In the genomic region with DNA sequence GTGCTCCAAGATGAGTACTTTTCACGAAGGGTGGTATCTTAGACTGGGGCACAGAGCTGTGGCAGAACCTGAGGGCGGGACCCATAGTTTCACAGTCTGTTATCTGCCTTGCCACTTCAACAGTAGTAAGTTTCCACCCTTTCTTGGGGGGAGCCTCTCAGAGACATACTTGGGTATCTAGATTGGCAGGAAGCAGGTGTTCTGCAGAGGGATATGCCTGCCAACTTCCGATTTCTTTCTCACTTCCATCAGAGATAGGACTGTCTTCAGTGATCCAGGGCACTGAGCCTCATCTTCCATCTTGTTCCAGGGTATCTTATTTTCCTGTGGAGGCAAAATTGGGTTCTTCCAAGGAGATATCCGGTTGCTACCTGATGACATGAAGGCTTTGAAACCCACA, we compare ENCODE assay signal across 19 mouse cellular contexts. TPM values are rescaled to one million over a fixed set of nuclear protein-coding genes. Genes with fewer than 3 reads are reported as not detected.
DNase-seq lines count a peak whose midpoint lies in the region; ATAC-seq and TF ChIP-seq lines count a peak whose summit lies in the region.
"Had no signal": no experiment of that assay in that cellular context is flagged by ENCODE, and none has a peak within 500 bp of the region (broad histone marks: within the 10 kb centered on the region; RNA-seq: fewer than 3 reads in every experiment).

No protein-coding gene starts in this region.

- H3K4me1 ChIP-seq in MEL (ENCODE audit: control insufficient read depth in 1 of 2, insufficient read depth in 2 of 2, low read length in 2 of 2): peaks cover 29 to 40% of the 10 kb centered on the region in 2 experiments
- H3K4me1 ChIP-seq in bone marrow, adult 2 months (ENCODE audit: control insufficient read depth, insufficient read depth, low read length): no peaks in the 10 kb centered on the region; the same call in 1 of the 2 replicates
- peaks cover 20% of the 10 kb centered on the region for H3K4me1 ChIP-seq in liver, embryonic 16.5 days (ENCODE audit: control insufficient read depth, low read depth, low read length)
- no peaks in the 10 kb centered on the region for H3K4me1 ChIP-seq in hindbrain, embryonic 13.5 days (replicated peaks)
- H3K4me1 ChIP-seq: embryonic facial prominence, embryonic 13.5 days; forebrain, embryonic 12.5 days; heart, embryonic 10.5 days; limb, embryonic 10.5 days; midbrain, embryonic 13.5 days had no signal

- H3K9ac ChIP-seq in MEL (ENCODE audit: control insufficient read depth, low read depth, low read length, poor library complexity, severe bottlenecking): peak overlapping the region; percentile 37
- H3K9ac ChIP-seq in liver, embryonic 16.5 days (ENCODE audit: low read depth, low read length): peak overlapping the region; percentile 58
- no peak overlapping the region for H3K9ac ChIP-seq in hindbrain, embryonic 13.5 days
- H3K9ac ChIP-seq: embryonic facial prominence, embryonic 13.5 days; forebrain, embryonic 12.5 days; midbrain, embryonic 13.5 days had no signal

- TF ChIP-seq EP300 in MEL (IDR thresholded peaks at IDR 0.05; ENCODE audit: low read depth in 1 of 2, low read length in 2 of 2): peak; percentile 98 to 99

- H3K36me3 ChIP-seq in MEL (ENCODE audit: control insufficient read depth in 1 of 2, insufficient read depth in 2 of 2, low read length in 2 of 2): peaks cover 55 to 68% of the 10 kb centered on the region in 2 experiments
- peaks cover 62% of the 10 kb centered on the region for H3K36me3 ChIP-seq in liver, embryonic 16.5 days (ENCODE audit: control insufficient read depth, insufficient read depth)
- peaks cover 13% of the 10 kb centered on the region for H3K36me3 ChIP-seq in hindbrain, embryonic 13.5 days

- peak overlapping the region; percentile 64 for H3K4me2 ChIP-seq in liver, embryonic 16.5 days (ENCODE audit: low read depth, low read length)
- H3K4me2 ChIP-seq in hindbrain, embryonic 13.5 days: no peak overlapping the region
- H3K4me2 ChIP-seq: embryonic facial prominence, embryonic 13.5 days; forebrain, embryonic 12.5 days; midbrain, embryonic 13.5 days had no signal

- no peaks in the 10 kb centered on the region for H3K79me2 ChIP-seq in MEL (ENCODE audit: control insufficient read depth, insufficient read depth, low read length, poor library complexity)

- H3K9me3 ChIP-seq in MEL (replicated peaks; ENCODE audit: insufficient read depth, low read length): no peaks in the 10 kb centered on the region
- H3K9me3 ChIP-seq in liver, embryonic 16.5 days (replicated peaks; ENCODE audit: control insufficient read depth, low read length): no peaks in the 10 kb centered on the region
- H3K9me3 ChIP-seq in hindbrain, embryonic 13.5 days: no peaks in the 10 kb centered on the region
- H3K9me3 ChIP-seq: embryonic facial prominence, embryonic 13.5 days; forebrain, embryonic 12.5 days; heart, embryonic 10.5 days; limb, embryonic 10.5 days; midbrain, embryonic 13.5 days had no signal

- TF ChIP-seq CTCF in MEL (IDR thresholded peaks at IDR 0.05 in 2 of 3, conservative IDR thresholded peaks at IDR 0.05 in 1 of 3; ENCODE audit: control insufficient read depth in 1 of 3, insufficient read depth in 1 of 3, low read depth in 2 of 3, low read length in 3 of 3, poor library complexity in 1 of 3, severe bottlenecking in 1 of 3): no peak
- TF ChIP-seq CTCF in bone marrow, adult 2 months (IDR thresholded peaks at IDR 0.05; ENCODE audit: control insufficient read depth, insufficient read depth, low read length): no peak

- no peaks in the 10 kb centered on the region for H3K27me3 ChIP-seq in MEL (ENCODE audit: control insufficient read depth in 1 of 2, insufficient read depth in 2 of 2, low read length in 2 of 2)
- no peaks in the 10 kb centered on the region for H3K27me3 ChIP-seq in liver, embryonic 16.5 days (ENCODE audit: control insufficient read depth, insufficient read depth, low read depth, low read length)
- no peaks in the 10 kb centered on the region for H3K27me3 ChIP-seq in hindbrain, embryonic 13.5 days
- H3K27me3 ChIP-seq: embryonic facial prominence, embryonic 13.5 days; forebrain, embryonic 12.5 days; midbrain, embryonic 13.5 days had no signal

- no peak for TF ChIP-seq RAD21 in MEL (IDR thresholded peaks at IDR 0.05; ENCODE audit: low read depth, low read length)

- peak; percentile 98 for ATAC-seq in erythroid progenitor cell, adult 5-6 weeks (replicated peaks; ENCODE audit: low FRiP score, poor library complexity, severe bottlenecking)
- ATAC-seq in liver, embryonic 16.5 days (ENCODE audit: low read depth): peak; percentile 98
- no peak for ATAC-seq in hindbrain, embryonic 13.5 days (ENCODE audit: low FRiP score)
- ATAC-seq: midbrain, embryonic 13.5 days had no signal

- H3K27ac ChIP-seq in MEL (ENCODE audit: control insufficient read depth, low read depth, low read length): peak overlapping the region; percentile 93
- H3K27ac ChIP-seq in bone marrow, adult 2 months (ENCODE audit: control insufficient read depth, insufficient read depth, low read depth, low read length, poor library complexity): peak overlapping the region; percentile 36; the same call in 1 of the 2 replicates
- peak overlapping the region; percentile 91 for H3K27ac ChIP-seq in liver, embryonic 16.5 days (ENCODE audit: low read length)
- no peak overlapping the region for H3K27ac ChIP-seq in hindbrain, embryonic 13.5 days
- H3K27ac ChIP-seq: embryonic facial prominence, embryonic 13.5 days; forebrain, embryonic 12.5 days; heart, embryonic 10.5 days; limb, embryonic 10.5 days; midbrain, embryonic 13.5 days had no signal

- TF ChIP-seq POLR2A in MEL (IDR thresholded peaks at IDR 0.05; ENCODE audit: control insufficient read depth in 1 of 2, insufficient read depth in 1 of 2, low read depth in 1 of 2, low read length in 2 of 2, poor library complexity in 1 of 2): peak in 1 of 2 experiments; percentile 56; a peak in 2 of 4 replicates
- TF ChIP-seq POLR2A in bone marrow, adult 2 months (IDR thresholded peaks at IDR 0.05; ENCODE audit: borderline replicate concordance, control insufficient read depth, low read depth, low read length): no peak

- H3K4me3 ChIP-seq in MEL (ENCODE audit: control insufficient read depth in 1 of 2, insufficient read depth in 1 of 2, low read depth in 2 of 2, low read length in 2 of 2): peak overlapping the region in 1 of 2 experiments; percentile 14; a peak in 1 of 4 replicates
- no peak overlapping the region for H3K4me3 ChIP-seq in bone marrow, adult 2 months (replicated peaks; ENCODE audit: control insufficient read depth, low read depth, low read length)
- H3K4me3 ChIP-seq in liver, embryonic 16.5 days (ENCODE audit: low read depth, low read length): peak overlapping the region; percentile 57
- H3K4me3 ChIP-seq in hindbrain, embryonic 13.5 days: no peak overlapping the region
- H3K4me3 ChIP-seq: embryonic facial prominence, embryonic 13.5 days; forebrain, embryonic 12.5 days; heart, embryonic 10.5 days; limb, embryonic 10.5 days; midbrain, embryonic 13.5 days had no signal

- DNase-seq in MEL (ENCODE audit: low read depth, low spot score): peak; percentile 97
- no peak for DNase-seq in cerebellum, adult 8-10 months
- DNase-seq in retina, postnatal 1 day: no peak
- DNase-seq in right cerebral cortex, postnatal 14 days: no peak
- DNase-seq: cerebellum, adult 9-10 months; gastrocnemius, postnatal 14 days; layer of hippocampus, postnatal 36 days; lung, adult 2 months; lung, postnatal 4 days had no signal

- 67% methylated on average over 4 of the region's 4 CpGs for WGBS in bone marrow, adult 2 months
- 28% methylated on average over 4 of the region's 4 CpGs for WGBS in liver, embryonic 16.5 days (ENCODE audit: insufficient replicate concordance)
- 93% methylated on average over 4 of the region's 4 CpGs for WGBS in hindbrain, embryonic 13.5 days

RNA-seq across cellular contexts. Expression of gene Zdhhc6, which starts 31.7 kb away (rescaled TPM):
- total RNA-seq in MEL (2012; rRNA removed): 101 and 109 TPM in 2 replicates
- polyA plus RNA-seq in MEL (2012; ENCODE audit: insufficient read depth in 1 of 2, insufficient read length in 2 of 2, low read depth in 1 of 2, low replicate concordance in 2 of 2, missing spikeins in 1 of 2): 100 to 1,000 TPM in 1 of 2 experiments, 10 to 100 TPM in 1; 95.6 to 114 TPM
- 17.5 and 19.6 TPM in 2 replicates for polyA plus RNA-seq in bone marrow, adult 2 months (2011; ENCODE audit: insufficient read depth, insufficient read length, low replicate concordance, missing spikeins)
- total RNA-seq in erythroid progenitor cell, adult 5-6 weeks (2015; ENCODE audit: low replicate concordance): 13.8 and 39.6 TPM in 2 replicates
- total RNA-seq in erythroid progenitor cell, adult 5-6 weeks (2017; ENCODE audit: low replicate concordance): 38.4 and 41.1 TPM in 2 replicates
- 46.9 and 48.5 TPM in 2 replicates for polyA plus RNA-seq in liver, embryonic 16.5 days (2015; fragmentation: Nextera tagmentation; extraction: Ambion mirVana)
- polyA plus RNA-seq in hindbrain, embryonic 13.5 days (2015; fragmentation: Nextera tagmentation; extraction: Ambion mirVana): 72.0 and 74.9 TPM in 2 replicates

RNA-seq across cellular contexts. Expression of gene Vti1a, which starts 32.0 kb away (rescaled TPM):
- 33.8 and 42.8 TPM in 2 replicates for total RNA-seq in MEL (2012; rRNA removed)
- polyA plus RNA-seq in MEL (2012; ENCODE audit: insufficient read depth in 1 of 2, insufficient read length in 2 of 2, low read depth in 1 of 2, low replicate concordance in 2 of 2, missing spikeins in 1 of 2): 100 to 1,000 TPM in 1 of 2 experiments, 10 to 100 TPM in 1; 37.2 to 119 TPM
- polyA plus RNA-seq in bone marrow, adult 2 months (2011; ENCODE audit: insufficient read depth, insufficient read length, low replicate concordance, missing spikeins): 11.2 and 11.4 TPM in 2 replicates
- 22.0 and 40.7 TPM in 2 replicates for total RNA-seq in erythroid progenitor cell, adult 5-6 weeks (2015; ENCODE audit: low replicate concordance)
- total RNA-seq in erythroid progenitor cell, adult 5-6 weeks (2017; ENCODE audit: low replicate concordance): 52.6 and 80.7 TPM in 2 replicates
- polyA plus RNA-seq in liver, embryonic 16.5 days (2015; fragmentation: Nextera tagmentation; extraction: Ambion mirVana): 12.3 and 12.8 TPM in 2 replicates
- polyA plus RNA-seq in hindbrain, embryonic 13.5 days (2015; fragmentation: Nextera tagmentation; extraction: Ambion mirVana): 30.1 and 30.7 TPM in 2 replicates

RNA-seq across cellular contexts. Expression of gene Acsl5, which starts 32.4 kb away (rescaled TPM):
- total RNA-seq in MEL (2012; rRNA removed): 248 and 318 TPM in 2 replicates
- polyA plus RNA-seq in MEL (2012; ENCODE audit: insufficient read depth in 1 of 2, insufficient read length in 2 of 2, low read depth in 1 of 2, low replicate concordance in 2 of 2, missing spikeins in 1 of 2): 100 to 1,000 TPM in 1 of 2 experiments, not detected in 1; 223 TPM
- 58.1 and 82.2 TPM in 2 replicates for polyA plus RNA-seq in bone marrow, adult 2 months (2011; ENCODE audit: insufficient read depth, insufficient read length, low replicate concordance, missing spikeins)
- 47.4 and 62.0 TPM in 2 replicates for total RNA-seq in erythroid progenitor cell, adult 5-6 weeks (2015; ENCODE audit: low replicate concordance)
- 29.8 and 68.9 TPM in 2 replicates for total RNA-seq in erythroid progenitor cell, adult 5-6 weeks (2017; ENCODE audit: low replicate concordance)
- 203 and 205 TPM in 2 replicates for polyA plus RNA-seq in liver, embryonic 16.5 days (2015; fragmentation: Nextera tagmentation; extraction: Ambion mirVana)
- 14.7 and 17.0 TPM in 2 replicates for polyA plus RNA-seq in hindbrain, embryonic 13.5 days (2015; fragmentation: Nextera tagmentation; extraction: Ambion mirVana)

RNA-seq across cellular contexts. Expression of gene Gucy2g, which starts 43.1 kb away (rescaled TPM):
- 0.65 and 1.1 TPM in 2 replicates for total RNA-seq in MEL (2012; rRNA removed)
- polyA plus RNA-seq in MEL (2012; ENCODE audit: insufficient read depth in 1 of 2, insufficient read length in 2 of 2, low read depth in 1 of 2, low replicate concordance in 2 of 2, missing spikeins in 1 of 2): 1 to 10 TPM in 1 of 2 experiments, not detected in 1; 2.4 TPM
- not detected in 2 replicates for polyA plus RNA-seq in bone marrow, adult 2 months (2011; ENCODE audit: insufficient read depth, insufficient read length, low replicate concordance, missing spikeins)
- not detected in 2 replicates for total RNA-seq in erythroid progenitor cell, adult 5-6 weeks (2015; ENCODE audit: low replicate concordance)
- total RNA-seq in erythroid progenitor cell, adult 5-6 weeks (2017; ENCODE audit: low replicate concordance): not detected in 2 replicates
- polyA plus RNA-seq in liver, embryonic 16.5 days (2015; fragmentation: Nextera tagmentation; extraction: Ambion mirVana): 0.02 and 0.05 TPM in 2 replicates
- polyA plus RNA-seq in hindbrain, embryonic 13.5 days (2015; fragmentation: Nextera tagmentation; extraction: Ambion mirVana): 0.08 and 0.09 TPM in 2 replicates
- total RNA-seq: adrenal gland, adult 18-20 months had no signal
- polyA plus RNA-seq: forebrain, embryonic 12.5 days; heart, embryonic 10.5 days; limb, embryonic 10.5 days had no signal
